Mouse (Mus musculus): Measurements from ENCODE around the gene Srrm3. TPM values are rescaled to one million over a fixed set of nuclear protein-coding genes. Genes with fewer than 3 reads are reported as not detected.
A peak's percentile ranks its signal among the peaks of the same experiment; 100 is the strongest.

The Srrm3 gene
- polyA plus RNA-seq, 1 experiment from 2014 or later: 2.7 TPM

GRCm38 (mm10) chr5:135851481-135851880 is 44.8 kb downstream of the Srrm3 start:
- Histone ChIP-seq H3K27ac (no peak overlapping the region), H3K27me3 (replicated peaks) (peaks cover 55% of the 10 kb centered on the region), H3K4me2 (replicated peaks) (no peak overlapping the region), H3K4me1 (replicated peaks) (0 out of 2 replicates have a peak, but pooled peaks cover 9% of the 10 kb centered on the region), H3K36me3 (no peaks in the 10 kb centered on the region), H3K9ac (no peak overlapping the region), H3K9me3 (peaks cover 2% of the 10 kb centered on the region; the same call in 1 of the 2 replicates), H3K4me3 (replicated peaks) (no peak overlapping the region)
- peak; percentile 14; the same call in 1 of the 2 replicates for ATAC-seq
- WGBS: 7% methylated on average over 14 of the region's 14 CpGs

DNA sequence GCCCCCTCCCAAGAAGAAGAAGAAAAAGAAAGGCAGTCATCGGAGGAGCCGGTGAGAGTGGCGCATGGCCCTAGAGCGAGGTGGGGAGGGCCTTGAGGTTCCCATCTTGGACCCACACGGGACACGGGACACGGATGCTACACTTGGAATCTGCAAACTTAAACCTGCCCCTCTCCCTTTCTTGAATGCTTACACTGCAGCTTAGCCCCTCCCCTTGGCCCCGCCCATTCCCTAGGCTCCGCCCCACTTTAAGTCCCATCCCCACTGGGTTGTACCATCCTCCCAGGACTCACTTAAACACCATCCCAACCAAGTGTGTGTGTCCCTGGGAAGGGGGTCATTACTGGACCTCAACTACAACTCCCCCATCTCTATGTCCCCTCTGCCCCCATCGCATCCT is 45.7 kb downstream of the Srrm3 start:
- H3K9ac ChIP-seq: no peak overlapping the region
- no peaks in the 10 kb centered on the region for H3K36me3 ChIP-seq
- H3K4me1 ChIP-seq (replicated peaks): 0 out of 2 replicates have a peak, but pooled peaks cover 9% of the 10 kb centered on the region
- H3K27me3 ChIP-seq (replicated peaks): peaks cover 64% of the 10 kb centered on the region
- peaks cover 1% of the 10 kb centered on the region; the same call in 1 of the 2 replicates for H3K9me3 ChIP-seq
- WGBS: 6% methylated on average over 10 of the region's 10 CpGs
- H3K27ac ChIP-seq: no peak overlapping the region
- no peak for ATAC-seq
- H3K4me3 ChIP-seq (replicated peaks): no peak overlapping the region
- no peak overlapping the region for H3K4me2 ChIP-seq (replicated peaks)

DNA sequence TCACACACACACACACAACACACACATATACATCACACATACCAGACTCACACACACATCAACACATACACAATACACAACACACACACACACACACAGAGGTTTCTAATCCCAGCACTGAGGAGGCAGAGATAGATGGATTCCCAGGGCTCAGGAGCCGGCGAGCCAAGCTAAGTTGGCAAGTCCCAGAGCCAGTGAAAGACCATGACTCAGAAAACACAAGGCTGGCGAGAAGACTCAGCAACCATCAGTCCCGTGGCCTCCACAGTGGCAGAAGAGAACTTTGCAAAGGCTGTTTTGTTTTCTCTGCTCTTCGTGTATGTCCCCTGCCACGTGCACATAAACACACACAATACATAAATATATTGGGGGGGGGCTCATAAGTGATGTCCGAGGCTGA is 47.0 kb downstream of the Srrm3 start:
- Histone ChIP-seq H3K36me3 (no peaks in the 10 kb centered on the region), H3K4me1 (replicated peaks) (0 out of 2 replicates have a peak, but pooled peaks cover 9% of the 10 kb centered on the region), H3K27ac (no peak overlapping the region), H3K9me3 (no peaks in the 10 kb centered on the region), H3K27me3 (replicated peaks) (peaks cover 77% of the 10 kb centered on the region), H3K4me3 (replicated peaks) (no peak overlapping the region), H3K9ac (no peak overlapping the region), H3K4me2 (replicated peaks) (no peak overlapping the region)
- 56% methylated on average over 7 of the region's 7 CpGs for WGBS
- no peak for ATAC-seq

DNA sequence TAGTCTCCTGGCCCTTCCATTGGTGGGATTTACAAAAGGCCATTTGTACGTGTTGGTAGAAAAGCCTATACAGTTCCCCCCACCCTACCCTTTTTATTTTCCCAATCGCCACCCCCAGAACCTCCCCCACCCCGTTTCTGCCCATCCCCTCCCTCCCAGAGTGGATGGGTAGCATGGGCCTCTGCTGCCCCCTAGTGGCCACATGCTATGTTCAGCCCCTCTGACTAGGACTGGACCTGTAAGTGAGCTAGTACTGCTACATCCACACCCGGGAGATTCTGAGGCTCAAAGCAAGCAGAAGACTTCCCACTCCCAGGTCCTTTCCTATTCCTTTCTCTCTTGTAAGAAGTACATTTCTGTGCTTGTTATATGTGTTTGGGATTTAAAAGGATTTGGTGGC is 48.5 kb downstream of the Srrm3 start:
- H3K9me3 ChIP-seq: no peaks in the 10 kb centered on the region
- ATAC-seq: peak; percentile 65; the same call in 1 of the 2 replicates
- peaks cover 76% of the 10 kb centered on the region for H3K27me3 ChIP-seq (replicated peaks)
- no peak overlapping the region for H3K4me2 ChIP-seq (replicated peaks)
- no peaks in the 10 kb centered on the region for H3K36me3 ChIP-seq
- WGBS: 2% methylated on average over 4 of the region's 4 CpGs
- H3K9ac ChIP-seq: no peak overlapping the region
- H3K4me1 ChIP-seq (replicated peaks): 0 out of 2 replicates have a peak, but pooled peaks cover 9% of the 10 kb centered on the region
- no peak overlapping the region for H3K27ac ChIP-seq
- no peak overlapping the region for H3K4me3 ChIP-seq (replicated peaks)

DNA sequence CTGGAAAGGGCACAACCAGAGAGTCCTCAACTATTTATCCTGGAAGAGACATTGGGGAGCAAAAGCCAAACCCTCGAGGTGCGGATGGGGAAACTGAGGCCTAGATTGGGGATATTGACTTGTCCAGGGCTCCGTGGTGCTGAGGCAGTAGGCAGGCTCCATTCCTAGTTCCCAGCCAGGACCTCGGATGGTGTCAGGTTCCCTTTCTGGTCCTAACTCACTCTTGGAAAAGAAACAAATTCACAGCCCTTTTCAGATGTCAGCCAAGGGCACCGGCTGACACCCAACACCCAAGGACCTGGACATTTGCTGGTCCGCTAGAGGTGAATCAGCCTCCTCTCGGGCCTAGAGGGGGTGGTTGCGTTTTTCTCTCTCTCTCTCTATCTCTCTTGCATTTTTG is 60.0 kb downstream of the Srrm3 start:
- WGBS: 37% methylated on average over 8 of the region's 8 CpGs
- Histone ChIP-seq H3K9me3 (no peaks in the 10 kb centered on the region), H3K9ac (no peak overlapping the region), H3K27ac (no peak overlapping the region), H3K36me3 (no peaks in the 10 kb centered on the region), H3K4me3 (replicated peaks) (no peak overlapping the region), H3K27me3 (replicated peaks) (peaks cover 60% of the 10 kb centered on the region), H3K4me2 (replicated peaks) (no peak overlapping the region), H3K4me1 (replicated peaks) (peaks cover 14% of the 10 kb centered on the region)
- ATAC-seq: no peak

DNA sequence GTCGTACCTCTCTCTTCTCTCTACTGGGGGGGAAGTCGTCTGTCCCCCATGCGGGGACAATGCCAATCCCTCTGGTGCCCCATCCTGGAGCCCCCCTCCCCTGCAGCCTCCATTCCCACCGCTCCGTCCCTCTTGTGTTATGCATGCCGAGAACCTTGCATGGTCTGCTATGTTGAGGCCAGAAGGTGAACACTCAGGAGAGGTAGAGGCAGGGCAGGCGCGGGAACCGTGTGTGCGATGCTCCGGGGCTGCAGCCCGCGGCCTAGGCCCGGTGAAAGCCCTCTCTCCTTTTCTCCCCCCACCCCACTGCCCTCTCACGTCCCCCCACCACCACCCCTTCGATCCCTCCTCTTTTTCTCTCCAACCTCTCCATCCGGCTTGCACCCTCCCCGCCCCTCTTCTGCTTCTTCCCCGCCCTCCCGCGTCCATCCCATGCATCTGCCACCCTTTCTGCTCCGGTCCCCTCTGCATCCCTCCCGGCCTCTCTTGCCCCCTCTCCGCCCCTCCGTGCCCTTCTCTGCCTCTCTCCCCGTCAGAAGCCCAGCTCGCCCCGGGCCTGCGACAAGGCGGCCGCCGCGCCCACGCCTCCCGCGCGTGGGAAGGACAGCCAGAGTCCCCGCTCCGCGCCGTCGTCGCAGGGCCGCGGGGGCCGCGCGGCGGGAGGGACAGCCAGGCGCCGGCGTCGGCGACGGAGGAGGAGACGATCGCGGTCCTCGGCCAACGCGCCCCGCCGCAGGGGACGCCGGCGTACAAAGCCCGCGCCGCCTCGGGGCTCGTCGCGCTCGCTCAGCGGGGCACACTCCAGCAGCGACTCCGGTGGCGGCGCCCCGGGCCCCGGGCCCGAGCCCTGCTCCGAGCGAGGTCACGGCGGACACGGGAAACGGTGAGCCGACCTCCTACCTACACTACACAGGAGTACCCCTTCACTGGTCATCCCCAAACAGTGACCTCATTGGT is 61.2 kb downstream of the Srrm3 start:
- WGBS: under 1% methylated on average over 82 of the region's 89 CpGs
- Histone ChIP-seq H3K4me1 (replicated peaks) (peaks cover 16% of the 10 kb centered on the region), H3K36me3 (no peaks in the 10 kb centered on the region), H3K9ac (peak overlapping the region; percentile 47), H3K27me3 (replicated peaks) (peaks cover 59% of the 10 kb centered on the region), H3K9me3 (no peaks in the 10 kb centered on the region), H3K4me3 (replicated peaks) (peak overlapping the region; percentile 46), H3K27ac (no peak overlapping the region), H3K4me2 (replicated peaks) (peak overlapping the region; percentile 92)
- ATAC-seq: peak; percentile 61; the same call in 1 of the 2 replicates

- H3K9me3 ChIP-seq: no peaks in the 10 kb centered on the region
- no peak overlapping the region for H3K27ac ChIP-seq
- no peaks in the 10 kb centered on the region for H3K36me3 ChIP-seq
- peaks cover 64% of the 10 kb centered on the region for H3K27me3 ChIP-seq (replicated peaks)
- WGBS: 2% methylated on average over 26 of the region's 27 CpGs
- peak overlapping the region; percentile 46 for H3K4me3 ChIP-seq (replicated peaks)
- peaks cover 21% of the 10 kb centered on the region for H3K4me1 ChIP-seq (replicated peaks)
- H3K9ac ChIP-seq: no peak overlapping the region
- peak overlapping the region; percentile 92 for H3K4me2 ChIP-seq (replicated peaks)
- ATAC-seq: no peak
Measured at GRCm38 (mm10) chr5:135868653-135869052, 62.0 kb downstream of the Srrm3 start.

GRCm38 (mm10) chr5:135869661-135870423 is 63.2 kb downstream of the Srrm3 start:
- Histone ChIP-seq H3K36me3 (no peaks in the 10 kb centered on the region), H3K27ac (no peak overlapping the region), H3K4me2 (replicated peaks) (no peak overlapping the region), H3K27me3 (replicated peaks) (peaks cover 60% of the 10 kb centered on the region), H3K9me3 (no peaks in the 10 kb centered on the region), H3K4me1 (replicated peaks) (peaks cover 21% of the 10 kb centered on the region), H3K4me3 (replicated peaks) (no peak overlapping the region), H3K9ac (no peak overlapping the region)
- no peak for ATAC-seq
- 62% methylated on average over 14 of the region's 14 CpGs for WGBS

DNA sequence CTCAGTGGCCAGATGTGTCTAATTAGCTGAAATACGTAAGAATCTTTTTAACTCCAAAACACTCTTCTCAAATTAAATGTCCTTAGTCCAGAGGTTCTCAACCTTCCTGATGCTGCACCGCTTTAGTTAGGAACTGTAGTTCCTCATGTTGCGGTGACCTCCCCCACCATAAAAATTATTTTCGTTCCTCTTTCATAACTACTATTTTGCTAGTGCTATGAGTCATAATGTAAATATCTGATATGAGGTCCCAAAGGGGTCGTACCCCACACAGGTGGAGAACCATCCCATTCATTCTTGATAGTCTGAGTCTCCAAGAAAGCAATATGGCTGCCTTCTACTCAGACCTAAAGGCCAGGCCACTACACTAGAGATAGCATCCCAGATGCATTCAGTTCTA is 63.8 kb downstream of the Srrm3 start:
- WGBS: 78% methylated on average over 5 of the region's 5 CpGs
- Histone ChIP-seq H3K27me3 (replicated peaks) (peaks cover 53% of the 10 kb centered on the region), H3K9ac (no peak overlapping the region), H3K9me3 (no peaks in the 10 kb centered on the region), H3K36me3 (no peaks in the 10 kb centered on the region), H3K4me2 (replicated peaks) (no peak overlapping the region), H3K4me1 (replicated peaks) (peaks cover 21% of the 10 kb centered on the region), H3K27ac (no peak overlapping the region), H3K4me3 (replicated peaks) (no peak overlapping the region)
- no peak for ATAC-seq

- Histone ChIP-seq H3K27ac (no peak overlapping the region), H3K9ac (0 out of 2 replicates have a peak overlapping the region, but pooled peaks have one; percentile 2), H3K36me3 (no peaks in the 10 kb centered on the region), H3K4me1 (replicated peaks) (peaks cover 23% of the 10 kb centered on the region), H3K4me3 (replicated peaks) (no peak overlapping the region), H3K9me3 (no peaks in the 10 kb centered on the region), H3K27me3 (replicated peaks) (peaks cover 39% of the 10 kb centered on the region), H3K4me2 (replicated peaks) (peak overlapping the region; percentile 39)
- ATAC-seq: 0 out of 2 replicates have a peak, but pooled peaks have one; percentile 24
- 19% methylated on average over 14 of the region's 16 CpGs for WGBS
Measured at GRCm38 (mm10) chr5:135872996-135873395, 66.3 kb downstream of the Srrm3 start.

GRCm38 (mm10) chr5:135873753-135874152 is 67.1 kb downstream of the Srrm3 start:
- no peaks in the 10 kb centered on the region for H3K36me3 ChIP-seq
- no peak overlapping the region for H3K27ac ChIP-seq
- H3K9me3 ChIP-seq: no peaks in the 10 kb centered on the region
- no peak overlapping the region for H3K9ac ChIP-seq
- peaks cover 31% of the 10 kb centered on the region for H3K27me3 ChIP-seq (replicated peaks)
- H3K4me2 ChIP-seq (replicated peaks): no peak overlapping the region
- 53% methylated on average over 9 of the region's 9 CpGs for WGBS
- H3K4me1 ChIP-seq (replicated peaks): peaks cover 16% of the 10 kb centered on the region
- no peak overlapping the region for H3K4me3 ChIP-seq (replicated peaks)
- no peak for ATAC-seq

DNA sequence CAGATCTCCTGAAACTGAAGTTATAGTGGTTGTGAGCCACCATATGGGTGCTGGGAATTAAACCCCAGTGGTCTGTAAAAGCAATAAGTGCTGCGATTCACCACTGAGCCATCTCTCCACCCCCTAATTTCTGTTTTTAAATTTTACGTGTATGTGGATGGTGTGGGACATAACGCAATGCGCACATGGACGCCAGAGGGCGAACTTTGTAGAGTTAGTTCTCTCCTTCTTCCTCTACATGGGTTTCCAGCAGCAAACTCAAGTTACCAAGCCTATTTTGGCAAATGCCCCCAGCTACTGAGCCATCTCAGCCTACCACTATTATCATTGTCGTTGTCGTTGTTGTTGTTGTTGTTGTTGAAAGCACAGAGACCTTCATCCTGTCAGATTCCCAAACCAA is 70.5 kb downstream of the Srrm3 start:
- no peak overlapping the region for H3K4me3 ChIP-seq (replicated peaks)
- H3K4me1 ChIP-seq (replicated peaks): peaks cover 23% of the 10 kb centered on the region
- ATAC-seq: no peak
- H3K4me2 ChIP-seq (replicated peaks): peak overlapping the region; percentile 63
- 12% methylated on average over 8 of the region's 8 CpGs for WGBS
- no peak overlapping the region for H3K9ac ChIP-seq
- H3K9me3 ChIP-seq: no peaks in the 10 kb centered on the region
- H3K36me3 ChIP-seq: no peaks in the 10 kb centered on the region
- H3K27me3 ChIP-seq (replicated peaks): peaks cover 6% of the 10 kb centered on the region; the same call in 1 of the 2 replicates
- no peak overlapping the region for H3K27ac ChIP-seq

Measured in intestine, embryonic 15.5 days (tissue).